Mouse (Mus musculus) brain, embryonic 14.5 days (tissue): ENCODE measurements around the gene Ddo.

Experiments used
- CTCF ChIP-seq: fragments of 200-500 bp; IDR thresholded peaks from 2 replicates; pipeline ENCODE4 v1.5.1; 2012; ENCODE audit warnings: inconsistent platforms, mild to moderate bottlenecking, moderate library complexity, borderline replicate concordance; ENCODE audit not compliant: insufficient read depth, insufficient read length; ENCODE audit errors: extremely low read depth
- POLR2A ChIP-seq: fragments of 200-500 bp; IDR thresholded peaks from 2 replicates; pipeline ENCODE4 v1.6.1; 2012; ENCODE audit warnings: mild to moderate bottlenecking, inconsistent platforms, borderline replicate concordance; ENCODE audit not compliant: poor library complexity, insufficient read depth, insufficient read length, severe bottlenecking; ENCODE audit errors: extremely low read depth

DNA sequence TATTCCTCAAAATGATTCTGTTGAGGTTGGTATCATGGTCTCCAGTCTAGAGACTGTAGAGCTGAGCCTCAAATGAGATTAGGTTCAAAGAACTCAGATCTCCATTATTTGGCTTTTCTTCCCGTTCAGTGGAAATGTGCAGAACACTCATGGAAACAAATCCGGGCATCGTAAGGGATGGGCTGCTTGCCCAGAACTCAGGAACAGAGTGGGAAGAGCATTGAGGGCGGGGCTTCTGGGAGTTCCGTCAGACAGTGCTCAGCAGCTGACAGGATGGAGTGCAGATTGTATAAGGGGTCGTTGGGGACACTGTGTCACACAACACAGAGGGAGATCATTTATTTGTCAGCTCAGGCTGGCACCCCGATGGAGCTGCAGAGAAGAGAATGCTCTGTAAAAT, 37.6 kb upstream of the Ddo start:
- TF ChIP-seq POLR2A (no peak), CTCF (no peak)
